Mouse (Mus musculus) bone marrow, adult 2 months (tissue): ENCODE data around the gene Pipox.

Experiments used
- CTCF ChIP-seq: fragments of 200-500 bp; IDR thresholded peaks from 2 replicates; pipeline ENCODE4 v1.5.1; 2011; ENCODE audit warnings: low read length, control low read depth; ENCODE audit not compliant: control insufficient read depth, insufficient read depth
- POLR2A ChIP-seq: fragments of 200-500 bp; IDR thresholded peaks from 2 replicates; pipeline ENCODE4 v1.6.1; 2011; ENCODE audit warnings: low read depth, mild to moderate bottlenecking, control low read depth, low read length, borderline replicate concordance; ENCODE audit not compliant: control insufficient read depth

- TF ChIP-seq POLR2A (no peak), CTCF (no peak)
Measured at GRCm38 (mm10) chr11:77848131-77848530, 45.8 kb downstream of the Pipox start.
